Mouse (Mus musculus): Measurements from ENCODE around the gene Tm9sf3.

DNA sequence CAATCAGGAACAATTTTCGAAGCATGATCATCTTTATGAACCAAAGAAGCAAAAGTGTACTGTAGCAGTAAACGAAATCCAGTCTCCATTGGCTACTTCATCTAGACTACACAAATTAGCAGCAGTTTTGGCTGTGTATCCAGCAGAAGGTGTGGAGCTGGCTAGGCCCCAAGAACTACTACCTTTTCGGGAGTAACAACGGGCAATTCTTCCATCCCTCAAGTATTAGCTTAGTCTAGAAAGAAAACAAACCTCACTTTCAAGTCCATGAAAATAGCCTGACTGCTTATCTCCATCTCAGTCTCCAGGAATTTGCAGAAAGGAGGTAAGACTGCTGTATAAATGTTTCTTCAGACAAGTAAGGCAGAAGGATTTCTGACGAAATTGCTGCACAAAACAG is 9.2 kb downstream of the Tm9sf3 start:
- no peak for TF ChIP-seq POLR2A (IDR thresholded peaks at IDR 0.05; ENCODE audit: insufficient read depth, low read length)
- TF ChIP-seq EP300 (IDR thresholded peaks at IDR 0.05; ENCODE audit: insufficient read depth, low read depth, low read length) = no peak
- TF ChIP-seq CTCF (IDR thresholded peaks at IDR 0.05; ENCODE audit: low read depth, low read length) = no peak
